Mouse (Mus musculus) embryonic fibroblast, embryonic 13.5 days (primary cell): ENCODE measurements around the gene Tmem37. TPM values are rescaled to one million over a fixed set of nuclear protein-coding genes. Genes with fewer than 3 reads are reported as not detected.

Experiments
- H3K27ac ChIP-seq: 2 replicates; pipeline ENCODE4 v1.5.1; 2012; ENCODE audit warnings: low read length, control low read depth, inconsistent platforms; ENCODE audit not compliant: insufficient read depth
- H3K4me1 ChIP-seq: 2 replicates; pipeline ENCODE4 v1.6.1; 2011; ENCODE audit warnings: low read length; ENCODE audit not compliant: control insufficient read depth, insufficient read depth
- H3K4me3 ChIP-seq: 2 replicates; pipeline ENCODE4 v1.5.1; 2011; ENCODE audit warnings: mild to moderate bottlenecking, control low read depth, low read length; ENCODE audit not compliant: insufficient read depth
- CTCF ChIP-seq: IDR thresholded peaks from 2 replicates; pipeline ENCODE4 v1.5.1; 2011; ENCODE audit warnings: mild to moderate bottlenecking, control low read depth, low read length, moderate library complexity, borderline replicate concordance; ENCODE audit not compliant: insufficient read depth
- POLR2A ChIP-seq: IDR thresholded peaks from 2 replicates; pipeline ENCODE4 v1.6.1; 2011; ENCODE audit warnings: low read depth, mild to moderate bottlenecking, control low read depth, low read length, moderate library complexity
- polyA plus RNA-seq: library from polyadenylated mRNA; stranded (reverse); fragments of >200 nt; gene quantifications from 2 replicates; pipeline ENCODE4 v1.2.4, GENCODE M21; 2011; ENCODE audit warnings: low read depth; ENCODE audit not compliant: missing spikeins, insufficient read length

Tmem37 gene
- polyA plus RNA-seq, 1 experiment, result 18.7 TPM

GRCm38 (mm10) chr1:120024331-120025049, 49.4 kb downstream of the Tmem37 start:
- Histone ChIP-seq H3K27ac (no peak overlapping the region), H3K4me1 (no peaks in the 10 kb centered on the region), H3K4me3 (no peak overlapping the region)
- no peak for TF ChIP-seq CTCF
- no peak for TF ChIP-seq POLR2A

GRCm38 (mm10) chr1:120021951-120022350, 51.9 kb downstream of the Tmem37 start:
- Histone ChIP-seq H3K27ac (no peak overlapping the region), H3K4me3 (no peak overlapping the region), H3K4me1 (no peaks in the 10 kb centered on the region)
- TF ChIP-seq CTCF, result no peak

GRCm38 (mm10) chr1:120020322-120020897, 53.5 kb downstream of the Tmem37 start:
- Histone ChIP-seq H3K27ac (no peak overlapping the region), H3K4me3 (no peak overlapping the region), H3K4me1 (no peaks in the 10 kb centered on the region)
- TF ChIP-seq POLR2A (no peak), CTCF (no peak)

GRCm38 (mm10) chr1:120019428-120019827, 54.4 kb downstream of the Tmem37 start:
- TF ChIP-seq POLR2A, result no peak
- TF ChIP-seq CTCF, result no peak
- no peak overlapping the region for H3K4me3 ChIP-seq
- H3K4me1 ChIP-seq, result no peaks in the 10 kb centered on the region
- no peak overlapping the region for H3K27ac ChIP-seq

GRCm38 (mm10) chr1:120018900-120019299, 55.0 kb downstream of the Tmem37 start:
- TF ChIP-seq POLR2A, result no peak
- no peak for TF ChIP-seq CTCF
- Histone ChIP-seq H3K27ac (no peak overlapping the region), H3K4me3 (no peak overlapping the region), H3K4me1 (no peaks in the 10 kb centered on the region)

Other genes with a start within 250 kb of the Tmem37 start
- 7.3 and 12.9 TPM in 2 replicates for gene Ptpn4, start 236.5 kb downstream of the Tmem37 start, polyA plus RNA-seq
- gene Tmem177, start 160.9 kb downstream of the Tmem37 start, polyA plus RNA-seq, result 3.5 and 3.6 TPM in 2 replicates
- not detected in 2 replicates for gene Cfap221, start 76.8 kb downstream of the Tmem37 start, polyA plus RNA-seq
- not detected in 2 replicates for gene Sctr, start 67.2 kb downstream of the Tmem37 start, polyA plus RNA-seq
- gene Dbi, start 47.0 kb upstream of the Tmem37 start, polyA plus RNA-seq, result 267 and 293 TPM in 2 replicates
- 4.0 and 7.2 TPM in 2 replicates for gene 3110009E18Rik, start 47.1 kb upstream of the Tmem37 start, polyA plus RNA-seq
- 8.9 and 23.2 TPM in 2 replicates for gene Steap3, start 198.6 kb upstream of the Tmem37 start, polyA plus RNA-seq